Comparison of ENCODE assay signal across 9 mouse cellular contexts in the genomic region with DNA sequence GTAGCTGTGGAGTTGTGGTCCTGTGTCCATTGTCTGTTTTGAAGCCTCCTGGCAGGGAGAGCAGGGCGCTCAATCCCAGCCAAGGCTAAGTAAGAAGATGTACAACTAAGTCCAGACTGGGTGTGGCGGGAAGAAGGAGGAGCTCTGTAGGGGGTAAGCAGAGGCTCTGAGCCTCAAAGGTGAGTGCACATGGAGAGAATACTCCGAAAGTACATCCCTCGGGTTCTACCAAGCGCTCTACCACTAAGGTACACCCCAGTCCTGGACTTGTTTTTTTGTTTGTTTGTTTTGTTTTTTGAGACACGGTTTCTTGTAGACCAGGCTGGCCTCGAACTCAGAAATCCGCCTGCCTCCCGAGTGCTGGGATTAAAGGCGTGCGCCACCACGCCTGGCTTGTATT. TPM values are rescaled to one million over a fixed set of nuclear protein-coding genes. Genes with fewer than 3 reads are reported as not detected.
DNase-seq lines count a peak whose midpoint lies in the region; ATAC-seq and TF ChIP-seq lines count a peak whose summit lies in the region.
"Had no signal": no experiment of that assay in that cellular context is flagged by ENCODE, and none has a peak within 500 bp of the region (broad histone marks: within the 10 kb centered on the region; RNA-seq: fewer than 3 reads in every experiment).

No protein-coding gene starts in this region.

- H3K27me3 ChIP-seq in heart, embryonic 15.5 days = peaks cover 13% of the 10 kb centered on the region; the same call in 1 of the 2 replicates
- H3K27me3 ChIP-seq in hindbrain, postnatal 0 days (ENCODE audit: insufficient read depth, low read length) = no peaks in the 10 kb centered on the region
- peaks cover 4% of the 10 kb centered on the region; the same call in 1 of the 2 replicates for H3K27me3 ChIP-seq in midbrain, embryonic 13.5 days

- no peaks in the 10 kb centered on the region for H3K36me3 ChIP-seq in heart, embryonic 15.5 days
- H3K36me3 ChIP-seq in hindbrain, postnatal 0 days (ENCODE audit: insufficient read depth, low read length) = no peaks in the 10 kb centered on the region; the same call in 1 of the 2 replicates
- peaks cover 8% of the 10 kb centered on the region; the same call in 1 of the 2 replicates for H3K36me3 ChIP-seq in midbrain, embryonic 13.5 days

- peak overlapping the region; percentile 59; the same call in 1 of the 2 replicates for H3K9ac ChIP-seq in heart, embryonic 15.5 days
- no peak overlapping the region for H3K9ac ChIP-seq in hindbrain, postnatal 0 days (replicated peaks; ENCODE audit: low read length)
- H3K9ac ChIP-seq in midbrain, embryonic 13.5 days (replicated peaks) = no peak overlapping the region

- H3K27ac ChIP-seq in heart, embryonic 15.5 days = no peak overlapping the region
- no peak overlapping the region for H3K27ac ChIP-seq in hindbrain, postnatal 0 days
- H3K27ac ChIP-seq in midbrain, embryonic 13.5 days = no peak overlapping the region

- TF ChIP-seq CTCF in hindbrain, postnatal 0 days (IDR thresholded peaks at IDR 0.05; ENCODE audit: low read depth) = no peak

- 50% methylated on average over 12 of the region's 12 CpGs for WGBS in heart, embryonic 15.5 days
- 46% methylated on average over 12 of the region's 12 CpGs for WGBS in hindbrain, postnatal 0 days
- WGBS in midbrain, embryonic 13.5 days = 49% methylated on average over 12 of the region's 12 CpGs

- peak overlapping the region; percentile 88 for H3K4me2 ChIP-seq in heart, embryonic 15.5 days
- peak overlapping the region; percentile 69 for H3K4me2 ChIP-seq in hindbrain, postnatal 0 days (ENCODE audit: low read depth, low read length)
- H3K4me2 ChIP-seq in midbrain, embryonic 13.5 days (replicated peaks) = peak overlapping the region; percentile 69

- 0 out of 2 replicates have a peak, but pooled peaks have one; percentile 9 for ATAC-seq in heart, embryonic 15.5 days (replicated peaks; ENCODE audit: insufficient number of reproducible peaks, insufficient read depth, low FRiP score, low read depth)
- peak; percentile 2; the same call in 1 of the 2 replicates for ATAC-seq in hindbrain, postnatal 0 days
- no peak for ATAC-seq in midbrain, embryonic 13.5 days

- intact Hi-C loops in heart, postnatal 14 days (cut with DNase I) = no loop called here
- intact Hi-C loops in gastrocnemius, postnatal 14 days (cut with DNase I; ENCODE audit: low total_unique reads) = no loop called here

- no peaks in the 10 kb centered on the region for H3K9me3 ChIP-seq in heart, embryonic 15.5 days (replicated peaks)
- no peaks in the 10 kb centered on the region for H3K9me3 ChIP-seq in hindbrain, postnatal 0 days (ENCODE audit: low read length)
- no peaks in the 10 kb centered on the region for H3K9me3 ChIP-seq in midbrain, embryonic 13.5 days

- no peak for DNase-seq in heart, postnatal 14 days
- peak; percentile 24 for DNase-seq in c-Kit-positive CD71-positive TER-119-positive erythroid progenitor cells, embryonic 14.5 days (ENCODE audit: low spot score)
- DNase-seq in hindbrain, postnatal 0 days (ENCODE audit: low spot score) = no peak
- DNase-seq in adipocyte (ENCODE audit: low spot score) = no peak
- DNase-seq in gastrocnemius, postnatal 14 days = no peak
- DNase-seq in gastrocnemius, postnatal 4 days (ENCODE audit: low spot score in 2 of 2) = no peak

- peak overlapping the region; percentile 50 for H3K4me3 ChIP-seq in heart, embryonic 15.5 days
- H3K4me3 ChIP-seq in hindbrain, postnatal 0 days (ENCODE audit: low read length) = peak overlapping the region; percentile 35
- H3K4me3 ChIP-seq in midbrain, embryonic 13.5 days (replicated peaks) = peak overlapping the region; percentile 44
- H3K4me3 ChIP-seq: myocyte had no signal

- H3K4me1 ChIP-seq in heart, embryonic 15.5 days (replicated peaks) = peaks cover 13% of the 10 kb centered on the region
- H3K4me1 ChIP-seq in hindbrain, postnatal 0 days (ENCODE audit: insufficient read depth, low read length) = peaks cover 9% of the 10 kb centered on the region
- peaks cover 12% of the 10 kb centered on the region for H3K4me1 ChIP-seq in midbrain, embryonic 13.5 days (replicated peaks)

RNA-seq across cellular contexts. Expression of a gene that starts 10.7 kb away (rescaled TPM):
- polyA plus RNA-seq in heart, embryonic 15.5 days (2015; fragmentation: Nextera tagmentation; extraction: Ambion mirVana) = 2.9 and 4.4 TPM in 2 replicates
- total RNA-seq in heart, postnatal 14 days (2021) = 1 to 10 TPM; 1.3 to 1.9 TPM
- 30.6 and 32.0 TPM in 2 replicates for total RNA-seq in hindbrain, postnatal 0 days (2014; rRNA removed)
- polyA plus RNA-seq in hindbrain, postnatal 0 days (2015; fragmentation: Nextera tagmentation; extraction: Ambion mirVana) = 21.0 and 21.3 TPM in 2 replicates
- polyA plus RNA-seq in midbrain, embryonic 13.5 days (2015; fragmentation: Nextera tagmentation; extraction: Ambion mirVana) = 13.9 and 14.6 TPM in 2 replicates
- 1 to 10 TPM; 3.8 to 4.0 TPM for total RNA-seq in gastrocnemius, postnatal 14 days (2021)
- 1 to 10 TPM; 5.5 to 8.0 TPM for total RNA-seq in gastrocnemius, postnatal 4 days (2021)

RNA-seq across cellular contexts. Expression of a gene that starts 22.2 kb away (rescaled TPM):
- 9.8 and 10.1 TPM in 2 replicates for polyA plus RNA-seq in heart, embryonic 15.5 days (2015; fragmentation: Nextera tagmentation; extraction: Ambion mirVana)
- total RNA-seq in heart, postnatal 14 days (2021) = 10 to 100 TPM; 11.7 to 13.0 TPM
- total RNA-seq in hindbrain, postnatal 0 days (2014; rRNA removed) = 15.3 and 17.0 TPM in 2 replicates
- 19.6 and 20.3 TPM in 2 replicates for polyA plus RNA-seq in hindbrain, postnatal 0 days (2015; fragmentation: Nextera tagmentation; extraction: Ambion mirVana)
- polyA plus RNA-seq in midbrain, embryonic 13.5 days (2015; fragmentation: Nextera tagmentation; extraction: Ambion mirVana) = 21.0 and 22.2 TPM in 2 replicates
- total RNA-seq in gastrocnemius, postnatal 14 days (2021) = 1 to 10 TPM; 7.8 to 8.8 TPM
- 10 to 100 TPM; 13.0 to 14.5 TPM for total RNA-seq in gastrocnemius, postnatal 4 days (2021)
